Mouse (Mus musculus): ENCODE data around the gene Slx. TPM values are rescaled to one million over a fixed set of nuclear protein-coding genes. Genes with fewer than 3 reads are reported as not detected.
"Not testable (repeated sequence)": the region's sequence is repeated elsewhere in the genome, so short reads cannot be mapped to it uniquely, and the experiment has no call there.

Gene Slx
- total RNA-seq (2014; rRNA removed) (not detected in 2 replicates), polyA plus RNA-seq (2015; fragmentation: Nextera tagmentation; extraction: Ambion mirVana) (not detected in 2 replicates)

- not testable (repeated sequence) for H3K36me3 ChIP-seq (ENCODE audit: insufficient read depth, low read length); DNase-seq (ENCODE audit: low spot score)
- 69% methylated on average over 3 of the region's 3 CpGs for WGBS
Measured at GRCm38 (mm10) chrX:26545465-26545864, at the start of gene Slx. Gene Slx, minus strand, starts transcription at chrX:26545565.

More at GRCm38 (mm10) chrX:26545465-26545864, at the start of gene Slx:
- not testable (repeated sequence) for ATAC-seq (ENCODE audit: low FRiP score); H3K4me1 ChIP-seq (ENCODE audit: insufficient read depth, low read length); H3K4me2 ChIP-seq (ENCODE audit: low read depth, low read length, poor library complexity, severe bottlenecking); H3K27ac ChIP-seq (ENCODE audit: low read depth, low read length); H3K27me3 ChIP-seq (ENCODE audit: insufficient read depth, low read length); H3K9ac ChIP-seq (replicated peaks; ENCODE audit: low read length, poor library complexity, severe bottlenecking); H3K9me3 ChIP-seq (ENCODE audit: low read length); H3K4me3 ChIP-seq (ENCODE audit: low read depth, low read length)

Small RNA genes lying within 50 kb of the gene (microRNA-seq; reads per million reads assigned to microRNA genes)
- gene Gm27341 (ENCODE audit: borderline number of aligned reads) = not detected

Other genes starting within 250 kb of the Slx start
- gene Gm2030, start 235.5 kb downstream of the Slx start, total RNA-seq (2014; rRNA removed) = not detected in 2 replicates
- gene Gm2030, start 235.5 kb downstream of the Slx start, polyA plus RNA-seq (2015; fragmentation: Nextera tagmentation; extraction: Ambion mirVana) = not detected in 2 replicates
- not detected in 2 replicates for gene Gm14525, start 157.1 kb upstream of the Slx start, total RNA-seq (2014; rRNA removed)
- not detected in 2 replicates for gene Gm14525, start 157.1 kb upstream of the Slx start, polyA plus RNA-seq (2015; fragmentation: Nextera tagmentation; extraction: Ambion mirVana)

All from midbrain, postnatal 0 days (tissue).